Mouse (Mus musculus): Measurements from ENCODE around the gene Chga.

The Chga gene

DNA sequence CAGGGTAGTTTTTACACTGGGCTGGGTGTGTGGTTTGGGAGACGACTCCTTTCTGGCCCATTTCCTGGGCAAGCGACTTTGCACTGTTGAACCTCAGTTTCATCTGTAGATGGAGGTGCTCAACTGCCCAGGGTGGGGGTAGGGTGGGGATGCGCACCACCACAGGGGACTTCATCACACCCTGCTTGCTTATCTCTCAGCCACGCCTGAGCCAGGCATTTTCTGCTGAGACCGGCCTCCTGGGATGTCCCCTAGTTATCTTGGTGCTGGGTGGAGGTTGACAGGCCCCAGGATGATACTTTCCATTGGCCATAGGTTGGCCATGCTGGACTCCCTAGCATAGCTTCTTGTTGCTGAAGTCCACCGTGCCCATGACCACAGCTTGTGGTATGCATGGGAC lies 10.3 kb downstream of the Chga start:
- peak; percentile 1 for DNase-seq

DNA sequence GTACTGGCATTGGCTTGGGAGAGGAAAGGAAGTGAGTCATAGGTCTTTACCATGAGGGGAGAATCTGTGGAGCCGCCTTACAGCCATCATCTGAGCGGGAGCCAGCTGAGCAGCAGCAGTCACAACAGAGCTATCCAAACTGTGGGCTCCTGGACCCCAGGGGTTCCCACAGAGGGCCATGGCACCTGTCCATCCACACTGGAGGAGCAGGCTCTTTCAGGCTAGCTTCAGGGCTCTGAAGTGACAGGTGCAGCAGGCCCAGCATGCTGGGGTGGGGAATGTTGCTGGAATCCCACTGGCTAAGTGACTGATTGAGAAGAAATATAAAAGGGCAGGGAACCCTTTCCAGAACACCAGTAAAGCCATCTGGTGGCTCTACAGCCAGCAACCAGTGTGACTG lies 12.2 kb downstream of the Chga start:
- peak; percentile 33 for DNase-seq

DNA sequence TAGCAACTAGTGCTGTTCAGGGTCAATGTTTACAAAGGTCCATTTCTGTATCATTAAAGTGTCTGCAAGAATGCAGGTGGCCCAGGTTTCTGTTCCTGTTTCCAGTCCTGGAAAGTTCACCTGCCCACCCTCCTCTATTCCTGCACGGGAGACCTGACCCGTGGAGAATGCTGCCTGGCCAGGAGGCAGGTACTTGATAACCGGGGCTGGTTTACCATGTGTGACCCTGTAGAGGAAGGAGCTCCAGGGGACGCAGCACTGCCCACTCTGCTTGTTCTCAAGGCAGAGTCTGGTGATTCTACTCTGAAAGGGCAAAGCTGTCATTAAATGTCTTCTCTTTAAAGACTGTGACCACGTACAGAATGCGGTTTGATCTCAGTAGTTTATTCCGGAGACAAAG lies 13.4 kb downstream of the Chga start:
- no peak for DNase-seq

DNA sequence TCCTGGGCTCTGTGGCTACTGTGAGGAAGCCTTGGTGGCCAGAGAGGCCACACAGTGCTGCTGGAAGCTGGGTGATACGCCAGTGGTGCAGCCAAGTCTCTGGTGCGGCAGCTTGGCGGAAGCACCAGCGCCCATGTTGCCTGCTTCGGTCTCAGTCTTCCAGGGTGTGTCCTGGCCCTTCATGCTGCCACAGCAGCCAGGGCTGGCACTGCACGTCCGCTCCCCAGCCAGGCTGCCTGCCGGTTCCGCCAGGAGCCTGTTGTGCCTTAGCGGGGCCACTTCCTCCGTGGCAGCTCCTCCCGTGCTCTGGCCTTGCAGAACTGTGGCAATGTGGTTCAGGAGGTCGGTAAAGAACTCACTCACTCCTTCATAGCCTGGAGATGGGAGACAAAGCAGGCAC lies 15.3 kb downstream of the Chga start:
- no peak for DNase-seq

DNA sequence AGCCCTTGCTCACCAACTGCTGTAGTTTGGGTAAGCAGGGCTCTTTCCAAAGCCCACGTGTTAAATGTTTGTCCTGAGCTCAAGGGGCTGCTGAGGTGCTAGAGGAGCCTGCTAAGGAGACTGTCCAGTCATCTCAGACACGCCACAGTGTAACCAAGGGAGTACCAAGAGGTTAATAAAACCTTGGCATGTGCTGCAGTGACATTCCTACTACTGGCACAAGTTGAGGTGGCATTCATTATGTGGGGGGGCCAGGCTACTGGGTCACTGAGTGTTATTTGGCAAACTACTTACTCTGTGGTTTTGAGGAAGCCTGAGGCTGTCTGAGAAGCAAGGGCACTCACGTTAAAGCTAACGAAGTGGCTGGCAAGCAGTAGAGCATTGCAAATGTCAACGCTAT lies 16.0 kb downstream of the Chga start:
- no peak for DNase-seq

DNA sequence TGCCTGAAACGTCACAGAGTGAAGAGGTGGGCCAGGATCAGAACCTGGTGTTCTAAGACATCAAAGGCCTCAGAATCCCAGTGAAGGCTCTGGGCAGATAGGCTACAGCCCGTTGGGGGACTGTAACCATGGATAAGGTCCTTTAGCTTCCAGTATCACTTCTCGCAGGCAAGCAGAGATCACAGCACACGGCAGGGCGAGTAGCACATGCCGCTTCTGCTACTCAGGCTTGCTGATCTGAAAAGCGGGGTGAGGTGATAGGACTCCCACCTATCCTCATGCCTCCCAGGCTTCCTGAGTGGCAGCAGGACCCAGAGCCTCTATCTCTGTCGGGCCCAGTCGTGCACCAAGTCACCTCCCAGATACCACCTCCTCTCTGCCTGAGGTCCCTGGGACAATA lies 16.9 kb downstream of the Chga start:
- no peak for DNase-seq

DNA sequence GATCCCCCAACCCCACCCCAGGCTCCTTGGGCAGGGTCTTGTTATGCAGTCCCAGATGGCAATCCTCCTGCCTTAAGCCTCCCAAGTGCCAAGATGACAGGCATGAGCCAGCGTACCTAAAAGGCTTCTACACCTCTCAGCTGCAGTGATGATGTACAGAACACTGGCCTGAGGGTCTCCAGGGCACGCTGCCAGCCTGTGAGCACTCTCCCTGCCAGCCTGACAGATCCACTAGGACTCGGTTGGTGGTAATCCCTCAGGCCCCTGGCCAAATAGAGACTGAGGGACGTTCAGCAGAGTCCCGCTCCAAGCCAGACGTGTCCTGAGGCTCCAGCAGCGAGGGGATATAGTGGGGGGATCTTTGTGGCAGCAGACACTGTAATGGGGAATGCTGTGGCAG lies 18.3 kb downstream of the Chga start:
- DNase-seq, result no peak

DNA sequence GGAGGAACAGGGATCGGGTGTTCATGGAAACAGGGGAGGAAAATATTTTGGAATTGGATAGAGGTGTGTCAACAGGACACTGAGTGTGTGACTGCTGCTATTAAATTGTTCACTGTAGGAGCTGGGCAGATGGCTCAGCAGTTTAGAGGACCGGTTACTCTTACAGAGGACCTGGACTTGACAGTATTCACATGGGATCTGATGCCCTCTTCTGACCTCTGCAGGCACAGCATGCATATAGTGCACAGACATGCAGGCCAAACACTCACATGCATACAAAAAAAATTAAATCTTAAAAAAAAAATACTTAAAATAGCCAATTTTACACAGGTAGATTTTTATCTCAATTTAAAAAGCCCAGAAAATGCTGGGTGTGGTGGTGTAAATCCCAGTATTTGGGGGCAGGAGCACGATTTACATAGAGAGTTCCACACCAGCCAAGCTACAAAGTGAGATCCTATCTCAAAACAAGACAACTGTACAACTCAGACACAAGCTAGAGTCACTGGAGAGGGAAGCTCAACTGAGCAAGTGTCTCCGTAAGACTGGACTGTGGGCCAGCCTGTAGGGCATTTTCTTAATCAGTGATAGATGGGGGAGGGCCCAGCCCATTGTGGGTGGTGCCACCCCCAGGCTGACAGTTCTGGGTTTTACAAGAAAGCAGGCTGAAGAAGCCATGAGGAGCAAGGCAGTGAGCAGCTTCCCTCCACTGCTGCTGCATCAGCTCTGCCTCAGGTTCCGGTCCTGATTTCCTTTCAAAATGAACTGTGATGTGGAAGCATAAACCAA lies 21.0 kb downstream of the Chga start:
- DNase-seq, result no peak

DNA sequence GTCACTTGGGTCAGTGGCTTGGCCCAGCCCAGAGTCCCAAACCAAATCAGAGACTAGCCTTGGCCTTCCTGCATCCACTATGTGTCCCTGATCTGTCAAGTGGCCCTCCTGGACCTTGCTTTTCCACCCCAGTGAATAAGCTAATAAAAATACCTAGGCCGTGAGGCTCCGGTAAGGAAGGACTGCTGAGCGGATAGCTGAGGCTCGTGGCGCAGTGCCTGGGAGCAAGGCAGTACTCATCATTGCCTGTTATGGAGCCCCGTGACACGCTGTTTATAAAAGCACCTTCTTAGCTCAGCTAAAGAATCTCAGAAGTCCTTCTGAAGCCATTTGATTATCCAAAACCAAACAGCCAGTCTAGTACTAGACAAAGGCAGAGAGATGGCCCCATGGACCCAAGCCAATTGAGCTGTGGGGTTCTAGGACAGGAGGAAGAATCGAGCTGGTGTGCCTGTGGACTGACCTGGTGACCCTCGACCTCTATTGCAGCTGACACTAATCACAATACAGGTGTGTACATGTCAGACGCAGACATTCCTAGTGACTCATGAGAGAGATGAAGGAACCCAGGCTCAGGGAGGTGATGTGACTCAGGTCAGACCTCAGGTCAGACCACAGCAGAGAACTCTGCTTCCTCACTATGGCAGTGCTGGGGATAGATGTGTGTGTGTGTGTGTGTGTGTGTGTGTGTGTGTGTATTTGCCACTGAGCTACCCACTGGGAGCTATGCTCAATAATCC lies 22.1 kb downstream of the Chga start:
- no peak for DNase-seq

DNA sequence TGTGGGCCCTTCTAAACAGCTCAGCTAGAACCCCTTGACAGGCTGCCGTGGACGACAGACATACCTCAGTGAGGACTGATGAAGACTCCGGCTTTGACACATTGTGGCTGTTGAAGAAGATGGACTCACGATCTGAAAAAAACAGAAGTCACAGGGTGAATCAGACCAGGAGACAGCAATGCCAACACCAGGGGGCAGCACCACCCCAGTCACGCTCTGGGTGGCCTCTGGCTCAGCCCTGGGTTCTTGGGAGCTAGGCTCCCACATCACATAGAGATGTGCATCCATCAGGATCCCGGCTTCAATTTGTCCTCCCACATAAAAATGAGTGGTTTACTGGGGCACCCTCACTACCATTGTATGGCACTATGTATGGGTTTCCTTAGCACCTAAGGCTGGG lies 24.3 kb downstream of the Chga start:
- DNase-seq, result peak; percentile 81

DNA sequence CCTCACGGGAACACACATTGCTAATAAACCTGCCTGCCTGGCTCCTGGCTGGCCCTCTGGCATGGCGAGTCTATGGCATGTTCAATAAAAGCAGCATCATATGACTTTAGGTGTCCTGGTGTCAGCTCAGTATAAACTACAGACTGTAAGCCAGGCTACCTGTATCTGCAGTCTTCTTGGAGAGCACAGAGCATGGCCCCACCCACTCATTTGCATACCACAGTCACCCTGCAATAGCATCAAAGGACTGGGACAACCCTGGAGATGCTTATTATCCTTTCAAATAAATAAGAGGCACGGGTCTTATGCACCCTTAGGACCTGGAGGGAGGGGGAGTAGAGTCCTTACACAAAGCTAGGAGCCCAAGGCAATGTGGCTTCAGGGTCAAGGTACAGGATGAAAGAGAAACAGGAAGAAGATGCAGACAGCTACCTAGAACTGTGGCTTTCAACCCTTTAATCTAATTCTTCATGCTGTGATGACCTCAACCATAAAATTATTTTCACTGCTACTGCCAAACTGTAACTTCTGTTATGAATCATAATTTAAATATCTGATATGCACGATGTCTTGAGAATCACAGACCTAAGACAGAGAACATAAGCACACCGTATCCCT lies 26.9 kb downstream of the Chga start:
- no peak for DNase-seq

DNA sequence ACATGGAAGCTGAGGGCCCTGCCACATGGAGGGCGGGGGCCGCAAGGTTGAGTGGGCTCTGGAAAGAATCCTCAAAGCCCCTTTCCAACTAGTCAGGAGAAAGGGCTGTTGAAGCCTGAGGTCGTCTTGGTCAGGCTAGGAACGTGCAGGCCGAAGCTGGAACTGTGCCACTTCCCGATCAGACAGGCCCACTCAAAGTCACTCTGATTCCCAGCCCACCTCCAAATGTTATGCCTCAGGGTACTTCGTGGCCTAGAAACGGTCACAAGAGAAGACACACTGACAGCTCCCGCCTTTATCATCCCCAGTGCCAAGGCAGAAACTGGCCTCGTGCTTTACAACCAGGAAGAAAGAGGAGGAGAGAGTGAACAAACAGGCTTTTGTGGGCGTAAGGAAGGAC lies 27.7 kb downstream of the Chga start:
- no peak for DNase-seq

DNA sequence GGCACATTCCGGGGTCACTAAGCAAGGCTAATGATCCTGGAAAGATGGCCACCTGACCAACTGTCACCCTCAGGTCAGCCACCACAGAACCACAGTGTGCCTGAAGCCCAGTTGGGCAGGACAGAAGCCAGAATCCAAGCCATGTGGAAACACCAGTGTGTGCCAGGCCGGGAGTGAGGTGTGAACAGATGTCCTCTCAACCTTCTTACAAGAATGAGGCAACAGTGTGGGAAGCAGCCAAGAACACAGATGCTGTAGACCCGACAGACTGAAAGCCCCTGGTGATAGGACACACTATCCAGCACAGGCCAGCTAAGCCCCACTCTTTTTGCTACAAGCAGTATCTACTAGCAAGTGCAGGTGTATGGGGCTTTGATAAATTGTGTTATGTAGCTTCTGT lies 30.6 kb downstream of the Chga start:
- peak; percentile 61 for DNase-seq

DNA sequence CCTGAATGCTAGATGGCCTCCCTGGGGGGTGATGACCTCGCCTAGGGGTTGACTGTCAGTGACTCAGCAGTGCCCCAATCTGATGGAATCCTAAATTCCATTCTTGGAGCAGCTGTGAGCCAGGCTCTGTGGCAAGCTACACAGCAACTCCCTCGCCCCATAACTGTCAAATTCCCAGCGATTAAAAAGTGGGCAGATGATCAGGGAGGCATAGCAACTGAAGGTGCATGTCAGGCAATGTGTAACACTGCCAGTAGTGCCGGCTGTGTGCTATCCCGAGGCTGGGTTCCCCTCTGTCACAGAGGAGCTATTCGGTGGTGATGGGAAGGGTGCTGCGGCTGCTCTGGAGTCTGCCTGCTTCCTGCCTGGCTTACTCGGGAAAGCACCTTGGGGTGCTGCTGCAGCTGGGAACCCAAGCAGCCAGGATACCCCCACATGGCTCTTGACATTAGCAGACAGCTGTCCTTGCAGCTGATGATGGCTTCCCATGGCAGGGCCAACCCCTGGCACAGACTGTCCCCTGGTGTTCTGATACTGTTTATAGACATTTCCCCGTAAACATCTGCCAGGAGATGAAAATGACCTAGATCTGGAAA lies 31.6 kb downstream of the Chga start:
- DNase-seq, result no peak

DNA sequence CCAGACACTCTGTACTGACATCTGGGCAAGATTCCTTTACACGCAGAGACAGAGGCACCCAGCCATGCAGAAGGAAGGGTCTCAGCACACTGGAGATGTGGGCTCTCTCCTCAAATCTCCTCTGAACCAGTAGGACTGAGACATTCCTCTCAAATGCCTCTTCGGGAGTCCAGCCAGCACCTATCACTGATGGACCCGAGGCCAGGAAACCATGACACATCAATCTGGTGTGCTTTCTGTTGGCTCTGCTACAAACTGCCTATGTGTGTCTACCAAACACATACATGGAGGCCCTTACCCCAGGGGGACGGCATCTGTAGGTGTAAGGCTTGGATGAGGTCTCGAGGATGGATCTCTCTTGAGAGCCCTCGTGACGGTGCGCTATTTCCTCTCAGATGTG lies 32.3 kb downstream of the Chga start:
- no peak for DNase-seq

DNA sequence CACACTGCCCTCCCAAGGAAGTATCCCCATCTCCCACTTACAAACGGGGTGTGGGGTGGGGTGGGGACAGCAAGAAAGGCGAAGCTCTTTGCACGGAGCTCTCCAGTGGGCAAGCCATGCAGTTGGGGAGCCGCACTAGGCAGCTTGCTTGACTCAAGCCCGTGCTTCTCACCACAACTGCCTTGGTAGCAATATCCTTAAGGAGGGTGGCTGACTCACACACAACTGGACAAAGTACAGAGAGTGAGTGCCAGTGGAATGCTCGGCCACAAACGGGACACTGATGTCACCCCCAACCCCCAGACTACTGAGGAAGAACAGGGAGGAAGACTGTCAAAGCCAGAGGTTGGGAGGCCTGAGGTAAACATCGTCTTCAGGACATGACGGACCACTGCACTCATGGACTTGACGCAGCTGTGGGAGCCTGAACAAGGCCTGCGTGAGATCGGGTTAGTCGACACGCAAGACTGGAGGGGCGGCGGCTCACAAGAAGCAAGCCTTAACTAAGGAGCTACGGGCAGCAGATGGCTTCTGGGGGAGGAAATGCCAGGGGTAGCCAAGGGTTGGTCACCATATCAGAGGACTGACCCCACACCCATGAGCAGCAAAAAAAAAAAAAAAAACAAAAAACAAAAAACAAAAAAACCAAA lies 36.1 kb downstream of the Chga start:
- no peak for DNase-seq

DNA sequence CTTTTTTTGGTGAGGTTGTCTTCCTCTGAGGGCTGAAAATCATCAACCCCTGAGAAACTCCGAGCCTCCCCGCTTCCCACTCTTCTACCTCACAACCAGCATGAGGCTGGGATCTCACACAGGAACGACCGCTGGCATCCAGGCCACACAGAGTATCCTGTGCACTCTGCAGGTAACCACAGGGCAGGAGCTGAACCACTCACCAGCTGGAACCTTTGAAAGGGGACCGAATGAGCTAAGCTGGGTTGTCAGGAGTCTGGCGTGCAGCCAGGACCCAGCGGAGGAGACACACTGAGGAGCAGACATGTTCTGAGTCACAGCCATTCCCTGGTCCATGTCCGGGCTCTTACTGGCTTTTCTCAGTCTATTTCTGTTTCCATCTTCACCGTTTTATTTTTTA lies 38.9 kb downstream of the Chga start:
- peak; percentile 76 for DNase-seq

DNA sequence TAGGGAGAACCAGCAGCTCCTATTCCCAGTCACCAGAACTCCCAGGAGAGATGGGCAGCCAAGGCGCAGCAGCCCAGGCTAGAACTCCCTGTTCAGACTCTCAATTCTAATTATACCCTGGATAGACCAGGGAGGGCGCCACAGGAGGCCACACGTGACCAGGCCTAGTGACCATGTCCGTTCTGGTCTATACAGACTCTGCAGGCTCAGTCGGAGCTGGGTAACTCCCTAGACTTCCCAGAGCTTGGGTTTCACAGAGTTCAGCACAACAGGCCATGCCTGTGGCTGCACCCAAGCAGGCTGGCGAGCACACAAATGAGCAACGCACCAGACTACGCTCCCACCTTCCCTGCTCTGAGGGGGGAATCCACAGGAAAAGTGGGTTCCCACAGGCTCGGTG lies 39.9 kb downstream of the Chga start:
- DNase-seq, result no peak

DNA sequence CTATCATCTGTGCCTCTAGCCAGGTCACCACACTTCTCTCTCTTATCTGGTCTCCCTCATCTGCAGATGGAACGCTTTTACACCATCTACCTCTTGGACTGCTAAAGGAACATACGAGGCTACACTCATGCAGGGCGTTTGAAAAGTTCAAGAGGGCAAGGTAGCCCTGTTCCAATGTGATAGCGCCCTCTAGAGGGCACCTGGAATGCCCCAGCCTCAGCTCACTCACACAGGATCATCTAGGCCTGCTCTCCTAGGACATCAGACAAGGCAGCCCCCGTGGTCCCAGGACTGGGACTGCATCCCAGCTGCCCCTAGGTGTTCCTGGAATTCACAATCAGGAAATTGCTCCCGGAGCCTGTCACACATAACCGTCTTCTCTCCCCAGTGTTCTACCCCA lies 41.6 kb downstream of the Chga start:
- DNase-seq, result no peak

DNA sequence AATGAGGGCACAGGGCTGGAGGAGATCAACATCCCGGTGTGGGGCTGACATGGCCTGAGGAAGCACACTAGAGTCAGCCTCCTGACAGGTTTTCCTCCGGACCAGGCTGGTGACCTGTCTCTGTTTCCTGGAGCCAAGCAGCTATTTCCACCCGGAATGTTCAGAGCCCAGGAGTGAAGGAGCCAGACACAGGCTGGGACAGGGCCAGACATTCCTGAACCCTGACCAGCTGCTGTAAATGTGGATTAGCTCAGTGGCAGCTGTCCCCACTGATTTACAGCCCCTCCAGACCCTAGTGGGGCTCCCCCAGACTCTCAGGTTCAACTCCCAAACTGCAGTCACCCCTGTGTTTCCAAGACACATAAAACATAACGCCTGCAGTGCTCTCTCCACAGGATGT lies 42.7 kb downstream of the Chga start:
- DNase-seq, result no peak

DNA sequence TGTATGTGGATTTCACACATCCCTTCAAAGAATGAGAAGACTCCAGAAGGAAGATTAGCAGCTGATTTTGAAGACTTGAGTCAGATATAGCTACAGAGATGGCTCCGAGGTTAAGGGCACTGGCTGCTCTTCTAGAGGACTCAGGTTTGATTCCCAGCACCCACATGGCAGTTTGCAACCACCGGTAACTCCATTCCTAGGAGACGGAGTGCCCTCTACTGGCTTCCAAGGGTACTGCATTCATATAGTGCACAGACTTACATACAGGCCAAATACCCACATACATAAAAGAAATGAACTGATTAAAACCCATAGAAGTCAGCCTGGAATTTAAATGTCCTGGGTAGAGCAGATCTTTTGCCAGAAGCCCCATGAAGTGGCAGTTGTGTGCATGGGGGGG lies 43.8 kb downstream of the Chga start:
- DNase-seq, result no peak

DNA sequence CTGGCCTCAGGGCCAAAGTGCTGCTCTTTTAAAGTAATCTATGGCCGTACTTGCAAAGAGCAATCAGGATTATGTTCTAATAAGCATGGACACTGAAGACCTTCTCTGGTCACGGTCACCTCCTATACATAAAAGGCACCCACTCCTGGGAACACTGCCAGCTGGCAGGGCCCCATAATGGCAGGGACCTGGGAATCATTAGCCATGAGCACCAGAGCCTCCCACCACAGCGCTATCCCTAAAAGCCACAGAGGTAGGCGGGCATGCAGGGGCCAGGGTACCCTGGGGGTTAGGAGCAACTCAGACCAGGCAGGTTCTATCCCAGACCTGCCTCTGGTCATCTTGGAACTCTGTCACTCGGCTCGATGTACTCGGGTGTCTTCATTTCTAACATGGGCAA lies 45.0 kb downstream of the Chga start:
- DNase-seq, result no peak

DNA sequence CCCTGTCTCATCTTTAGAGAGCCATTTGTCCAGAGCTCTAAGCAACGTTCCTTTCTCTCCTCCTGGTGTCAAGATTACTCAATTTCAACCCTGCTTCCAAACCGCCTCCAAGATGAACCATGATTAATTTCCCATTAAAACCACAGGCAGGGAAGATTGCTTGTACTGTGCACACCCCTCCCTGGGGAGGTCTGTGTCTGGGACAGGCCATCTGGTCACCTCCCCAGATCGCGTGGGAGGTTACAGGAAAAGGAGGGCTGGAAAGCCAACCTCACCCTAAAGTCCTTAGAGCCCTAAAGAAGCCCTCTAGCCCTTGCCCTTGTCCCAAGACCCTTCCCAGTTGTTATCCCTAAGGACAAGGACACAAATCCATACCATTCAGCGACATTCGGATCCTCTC lies 45.6 kb downstream of the Chga start:
- no peak for DNase-seq

Data from cerebellum, adult 11 months (tissue).